Mouse (Mus musculus): ENCODE results near the gene Mbtd1.

DNA sequence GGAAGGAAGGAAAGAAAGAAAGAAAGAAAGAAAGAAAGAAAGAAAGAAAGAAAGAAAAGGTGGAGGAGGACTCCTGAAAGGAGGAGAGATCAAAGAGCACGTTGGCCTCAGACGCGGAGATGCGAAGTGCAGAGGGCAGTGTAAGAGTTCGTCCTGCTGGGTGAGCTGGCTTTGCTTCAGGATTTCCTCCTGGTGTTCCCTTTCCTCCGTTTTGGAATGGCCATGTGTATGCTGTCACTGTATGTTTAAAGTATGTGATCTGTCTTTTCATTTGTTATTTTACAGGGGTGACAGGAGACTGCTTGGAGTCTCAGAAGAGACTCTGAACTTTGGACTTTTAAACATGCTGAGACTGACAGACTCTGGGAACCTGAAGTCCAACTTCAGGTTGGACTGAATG is 75.8 kb downstream of the Mbtd1 start:
- TF ChIP-seq CTCF (IDR thresholded peaks at IDR 0.05) (no peak), EP300 (IDR thresholded peaks at IDR 0.05) (no peak)
